ENCODE assay signal across 8 mouse cellular contexts in genomic region chr1:184853339-184853738, GRCm38 (mm10). TPM values are rescaled to one million over a fixed set of nuclear protein-coding genes. Genes with fewer than 3 reads are reported as not detected.
DNase-seq lines count a peak whose midpoint lies in the region; ATAC-seq lines count a peak whose summit lies in the region.

No protein-coding gene starts in this region.

- H3K36me3 ChIP-seq in embryonic facial prominence, embryonic 15.5 days, result no peaks in the 10 kb centered on the region
- no peaks in the 10 kb centered on the region for H3K36me3 ChIP-seq in heart, embryonic 10.5 days
- no peaks in the 10 kb centered on the region for H3K36me3 ChIP-seq in kidney, embryonic 14.5 days (ENCODE audit: control insufficient read depth, insufficient read depth, low read length)
- no peaks in the 10 kb centered on the region for H3K36me3 ChIP-seq in liver, embryonic 12.5 days

- peak; percentile 42 for ATAC-seq in CD4-positive, CD25-positive, alpha-beta regulatory T cell, adult 4 months
- peak; percentile 66 for ATAC-seq in embryonic facial prominence, embryonic 15.5 days (ENCODE audit: insufficient number of reproducible peaks, low FRiP score, low TSS enrichment, low read depth)
- peak; percentile 75 for ATAC-seq in kidney, embryonic 14.5 days (ENCODE audit: low FRiP score, low TSS enrichment)
- peak; percentile 40; the same call in 1 of the 2 replicates for ATAC-seq in liver, embryonic 12.5 days

- 0 out of 2 replicates have a peak overlapping the region, but pooled peaks have one; percentile 14 for H3K27ac ChIP-seq in embryonic facial prominence, embryonic 15.5 days (replicated peaks)
- H3K27ac ChIP-seq in heart, embryonic 10.5 days, result peak overlapping the region; percentile 66
- peak overlapping the region; percentile 78; the same call in 1 of the 2 replicates for H3K27ac ChIP-seq in kidney, embryonic 14.5 days (ENCODE audit: low read depth, low read length)
- H3K27ac ChIP-seq in liver, embryonic 12.5 days, result peak overlapping the region; percentile 41

- peak; percentile 72 for DNase-seq in adrenal gland, postnatal 25 days
- peak; percentile 81 for DNase-seq in heart, embryonic 10.5 days (ENCODE audit: low spot score)
- DNase-seq in neural tube, embryonic 10.5 days (ENCODE audit: extremely low spot score, low spot score), result peak; percentile 58
- DNase-seq in thymus, postnatal 4 days, result peak; percentile 78

- H3K27me3 ChIP-seq in embryonic facial prominence, embryonic 15.5 days, result peaks cover 6% of the 10 kb centered on the region; the same call in 1 of the 2 replicates
- peaks cover 13% of the 10 kb centered on the region for H3K27me3 ChIP-seq in heart, embryonic 10.5 days (ENCODE audit: insufficient read depth, poor library complexity, severe bottlenecking)
- no peaks in the 10 kb centered on the region for H3K27me3 ChIP-seq in kidney, embryonic 14.5 days (ENCODE audit: control insufficient read depth, insufficient read depth, low read length)
- H3K27me3 ChIP-seq in liver, embryonic 12.5 days (replicated peaks), result no peaks in the 10 kb centered on the region

- H3K9me3 ChIP-seq in embryonic facial prominence, embryonic 15.5 days (replicated peaks), result no peaks in the 10 kb centered on the region
- H3K9me3 ChIP-seq in heart, embryonic 10.5 days, result no peaks in the 10 kb centered on the region
- no peaks in the 10 kb centered on the region for H3K9me3 ChIP-seq in kidney, embryonic 14.5 days (ENCODE audit: control insufficient read depth, low read length)
- no peaks in the 10 kb centered on the region for H3K9me3 ChIP-seq in liver, embryonic 12.5 days (replicated peaks)

- peak overlapping the region; percentile 39 for H3K4me2 ChIP-seq in embryonic facial prominence, embryonic 15.5 days (replicated peaks)
- peak overlapping the region; percentile 24; the same call in 1 of the 2 replicates for H3K4me2 ChIP-seq in kidney, embryonic 14.5 days (replicated peaks; ENCODE audit: low read depth, low read length)
- H3K4me2 ChIP-seq in liver, embryonic 12.5 days, result peak overlapping the region; percentile 47

- 0 out of 2 replicates have a peak overlapping the region, but pooled peaks have one; percentile 18 for H3K4me3 ChIP-seq in embryonic facial prominence, embryonic 15.5 days (replicated peaks)
- H3K4me3 ChIP-seq in heart, embryonic 10.5 days, result peak overlapping the region; percentile 49
- no peak overlapping the region for H3K4me3 ChIP-seq in kidney, embryonic 14.5 days (ENCODE audit: low read length)
- H3K4me3 ChIP-seq in liver, embryonic 12.5 days, result 0 out of 2 replicates have a peak overlapping the region, but pooled peaks have one; percentile 1

- H3K9ac ChIP-seq in embryonic facial prominence, embryonic 15.5 days, result no peak overlapping the region
- no peak overlapping the region for H3K9ac ChIP-seq in kidney, embryonic 14.5 days (ENCODE audit: low read depth, low read length)
- H3K9ac ChIP-seq in liver, embryonic 12.5 days, result no peak overlapping the region

- WGBS in embryonic facial prominence, embryonic 15.5 days, result 19% methylated on average over 5 of the region's 5 CpGs
- 19% methylated on average over 5 of the region's 5 CpGs for WGBS in heart, embryonic 10.5 days
- 22% methylated on average over 5 of the region's 5 CpGs for WGBS in kidney, embryonic 14.5 days
- WGBS in liver, embryonic 12.5 days (ENCODE audit: insufficient replicate concordance), result 7% methylated on average over 5 of the region's 5 CpGs

- peaks cover 27% of the 10 kb centered on the region for H3K4me1 ChIP-seq in embryonic facial prominence, embryonic 15.5 days
- peaks cover 26% of the 10 kb centered on the region for H3K4me1 ChIP-seq in heart, embryonic 10.5 days
- H3K4me1 ChIP-seq in kidney, embryonic 14.5 days (ENCODE audit: control insufficient read depth, insufficient read depth, low read length), result peaks cover 12% of the 10 kb centered on the region; the same call in 1 of the 2 replicates
- H3K4me1 ChIP-seq in liver, embryonic 12.5 days, result peaks cover 33% of the 10 kb centered on the region

RNA-seq across cellular contexts. Expression of gene Marc2, which starts 7.1 kb away (rescaled TPM):
- 10 to 100 TPM; 10.7 to 32.3 TPM for polyA plus RNA-seq in CD4-positive, CD25-positive, alpha-beta regulatory T cell, adult 4 months (2017; shearing (Covaris generic))
- 257 and 310 TPM in 2 replicates for total RNA-seq in adrenal gland, postnatal 25 days (2021)
- polyA plus RNA-seq in embryonic facial prominence, embryonic 15.5 days (2015; fragmentation: Nextera tagmentation; extraction: Ambion mirVana), result 191 and 202 TPM in 2 replicates
- 72.9 and 98.6 TPM in 2 replicates for polyA plus RNA-seq in heart, embryonic 10.5 days (2016; fragmentation: Nextera tagmentation; extraction: Ambion mirVana)
- polyA plus RNA-seq in kidney, embryonic 14.5 days (2014; fragmentation: Nextera tagmentation; extraction: Ambion mirVana), result 177 and 178 TPM in 2 replicates
- polyA plus RNA-seq in liver, embryonic 12.5 days (2016; fragmentation: Nextera tagmentation; extraction: Ambion mirVana), result 171 and 178 TPM in 2 replicates

RNA-seq across cellular contexts. Expression of gene C130074G19Rik, which starts 29.7 kb away (rescaled TPM):
- polyA plus RNA-seq in CD4-positive, CD25-positive, alpha-beta regulatory T cell, adult 4 months (2017; shearing (Covaris generic)), result not detected
- total RNA-seq in adrenal gland, postnatal 25 days (2021), result 20.8 and 24.7 TPM in 2 replicates
- polyA plus RNA-seq in embryonic facial prominence, embryonic 15.5 days (2015; fragmentation: Nextera tagmentation; extraction: Ambion mirVana), result 1.6 and 2.5 TPM in 2 replicates
- polyA plus RNA-seq in heart, embryonic 10.5 days (2016; fragmentation: Nextera tagmentation; extraction: Ambion mirVana), result 0.22 and 0.82 TPM in 2 replicates
- 2.2 and 2.3 TPM in 2 replicates for polyA plus RNA-seq in kidney, embryonic 14.5 days (2014; fragmentation: Nextera tagmentation; extraction: Ambion mirVana)
- 1.2 and 1.3 TPM in 2 replicates for polyA plus RNA-seq in liver, embryonic 12.5 days (2016; fragmentation: Nextera tagmentation; extraction: Ambion mirVana)

RNA-seq across cellular contexts. Expression of gene Marc1, which starts 42.2 kb away (rescaled TPM):
- polyA plus RNA-seq in CD4-positive, CD25-positive, alpha-beta regulatory T cell, adult 4 months (2017; shearing (Covaris generic)), result under 1 TPM in 1 of 2 experiments, not detected in 1; 0.44 TPM
- total RNA-seq in adrenal gland, postnatal 25 days (2021), result 1.4 and 4.4 TPM in 2 replicates
- 0.16 and 0.24 TPM in 2 replicates for polyA plus RNA-seq in embryonic facial prominence, embryonic 15.5 days (2015; fragmentation: Nextera tagmentation; extraction: Ambion mirVana)
- polyA plus RNA-seq in heart, embryonic 10.5 days (2016; fragmentation: Nextera tagmentation; extraction: Ambion mirVana), result 0.21 and 0.70 TPM in 2 replicates
- 0.28 and 0.41 TPM in 2 replicates for polyA plus RNA-seq in kidney, embryonic 14.5 days (2014; fragmentation: Nextera tagmentation; extraction: Ambion mirVana)
- polyA plus RNA-seq in liver, embryonic 12.5 days (2016; fragmentation: Nextera tagmentation; extraction: Ambion mirVana), result 7.2 and 7.3 TPM in 2 replicates

Comparison
In these comparisons a context has a peak if more than half of its experiments do, and no peak if none do; other contexts are left out.
1. H3K27ac ChIP-seq: peak in every context shown above with its lines; median percentile 78 in kidney, embryonic 14.5 days; 66 in heart, embryonic 10.5 days; 41 in liver, embryonic 12.5 days; 14 in embryonic facial prominence, embryonic 15.5 days.